Mouse (Mus musculus): ENCODE measurements around the gene Prnp.

- TF ChIP-seq TAL1 (IDR thresholded peaks at IDR 0.05; ENCODE audit: low read length) (no peak), GATA1 (IDR thresholded peaks at IDR 0.05; ENCODE audit: low read length) (no peak)
Measured at GRCm38 (mm10) chr2:131948156-131948555, 38.4 kb downstream of the Prnp start.

Data from erythroblast, embryonic 14.5 days (primary cell).